Mouse (Mus musculus): ENCODE measurements at regions not wholly inside any gene's neighbourhood (a gene's known extent, or its start where the extent isn't known, plus 50 kb on each side); places are given as distances from the start of the nearest gene placed in this dataset.

- no peak for DNase-seq
Observed at GRCm38 (mm10) chr11:31721908-31722307, 50.2 kb upstream of the Bod1 start.

GRCm38 (mm10) chr11:31724506-31724905, 52.8 kb upstream of the Bod1 start:
- DNase-seq = no peak

GRCm38 (mm10) chr11:31725936-31726647, 54.4 kb upstream of the Bod1 start:
- no peak for DNase-seq

GRCm38 (mm10) chr11:31727289-31727688, 55.6 kb upstream of the Bod1 start:
- no peak for DNase-seq

- DNase-seq = no peak
Observed at GRCm38 (mm10) chr11:31729728-31730127, 58.0 kb upstream of the Bod1 start.

GRCm38 (mm10) chr11:31730181-31730580, 58.5 kb upstream of the Bod1 start:
- DNase-seq = no peak

GRCm38 (mm10) chr11:31730680-31731079, 59.0 kb upstream of the Bod1 start:
- no peak for DNase-seq

GRCm38 (mm10) chr11:31731459-31731858, 59.8 kb upstream of the Bod1 start:
- no peak for DNase-seq

- no peak for DNase-seq
Observed at GRCm38 (mm10) chr11:31732342-31732741, 60.7 kb upstream of the Bod1 start.

- no peak for DNase-seq
Observed at GRCm38 (mm10) chr11:31732958-31733357, 61.3 kb upstream of the Bod1 start.

GRCm38 (mm10) chr11:31734091-31734490, 62.4 kb upstream of the Bod1 start:
- DNase-seq = no peak

- no peak for DNase-seq
Observed at GRCm38 (mm10) chr11:31735257-31735656, 63.6 kb upstream of the Bod1 start.

GRCm38 (mm10) chr11:31736086-31736485, 64.4 kb upstream of the Bod1 start:
- no peak for DNase-seq

GRCm38 (mm10) chr11:31736556-31737089, 64.9 kb upstream of the Bod1 start:
- no peak for DNase-seq

GRCm38 (mm10) chr11:31738148-31739021, 66.7 kb upstream of the Bod1 start:
- DNase-seq = no peak

- DNase-seq = no peak
Observed at GRCm38 (mm10) chr11:31740409-31740808, 68.7 kb upstream of the Bod1 start.

GRCm38 (mm10) chr11:31742160-31742559, 70.5 kb upstream of the Bod1 start:
- no peak for DNase-seq

- DNase-seq = no peak
Observed at GRCm38 (mm10) chr11:31744076-31744785, 72.5 kb upstream of the Bod1 start.

- no peak for DNase-seq
Observed at GRCm38 (mm10) chr11:31745028-31745865, 73.6 kb upstream of the Bod1 start.

GRCm38 (mm10) chr11:31745866-31746248, 74.2 kb upstream of the Bod1 start:
- no peak for DNase-seq

- no peak for DNase-seq
Observed at GRCm38 (mm10) chr11:31746488-31746887, 74.8 kb upstream of the Bod1 start.

GRCm38 (mm10) chr11:31746939-31747338, 75.3 kb upstream of the Bod1 start:
- DNase-seq = no peak

Data from right cerebral cortex, adult 18-20 months (tissue).